Mouse (Mus musculus) gastrocnemius, postnatal 14 days (tissue): ENCODE results near the gene Dcpp2. TPM values are rescaled to one million over a fixed set of nuclear protein-coding genes. Genes with fewer than 3 reads are reported as not detected.
"Not testable (repeated sequence)": the region's sequence is repeated elsewhere in the genome, so short reads cannot be mapped to it uniquely, and the experiment has no call there.

ENCODE experiments used
- DNase-seq: peaks from one replicate; pipeline ENCODE4 v3.0.0; 2021; ENCODE audit warnings: mixed read lengths
- intact Hi-C: fragments of 180-260 bp; cut with DNase I; formaldehyde crosslinking; loops from one replicate; pipeline ENCODE4 v1.15.1; 2025; ENCODE audit warnings: low total_unique reads
- long read RNA-seq, 2 experiments: library from polyadenylated mRNA; stranded (forward); transcript quantifications; one replicate each; pipeline ENCODE4 v2.0.0; 2021
- total RNA-seq, 2 experiments: library from RNA; stranded (reverse); gene quantifications; 2 replicates each; pipeline ENCODE4 v1.2.3; 2021

The Dcpp2 gene
- total RNA-seq: not detected
- long read RNA-seq, experiment 1: 0 reads
- long read RNA-seq, experiment 2: 0 reads

- DNase-seq, intact Hi-C loops: not testable (repeated sequence)
Observed at GRCm38 (mm10) chr17:23880576-23880975, at the start of gene Dcpp2, which contains the start of gene Dcpp1. Gene Dcpp2, plus strand, starts transcription at chr17:23880880. Gene Dcpp1, plus strand, starts transcription at chr17:23880876.

- intact Hi-C loops: no loop called here
- DNase-seq: no peak
Observed at GRCm38 (mm10) chr17:23831201-23831600, 49.5 kb upstream of the Dcpp2 start.

GRCm38 (mm10) chr17:23836006-23836575, 44.6 kb upstream of the Dcpp2 start, which contains the start of gene Prss33:
Gene Prss33, minus strand, starts transcription at chr17:23836056.
- intact Hi-C loops: no loop called here
- DNase-seq: no peak

- intact Hi-C loops: loop anchor here (5.0 kb wide), 1 partner anchor 64 kb away; no protein-coding TSS in a partner anchor
- no peak for DNase-seq
Observed at GRCm38 (mm10) chr17:23841145-23841544, 39.5 kb upstream of the Dcpp2 start.

GRCm38 (mm10) chr17:23843141-23843811, 37.4 kb upstream of the Dcpp2 start:
- DNase-seq: no peak
- intact Hi-C loops: loop anchor here (5.0 kb wide), 1 partner anchor 66 kb away; no protein-coding TSS in a partner anchor

GRCm38 (mm10) chr17:23843812-23844273, 36.8 kb upstream of the Dcpp2 start, which contains the start of the genes Prss32 and Prss41:
Gene Prss32, plus strand, starts transcription at chr17:23843855.
Gene Prss41, minus strand, starts transcription at chr17:23844172.
- peak; percentile 56 for DNase-seq

GRCm38 (mm10) chr17:23850028-23850427, 30.7 kb upstream of the Dcpp2 start:
- intact Hi-C loops: loop anchor here (5.0 kb wide), 1 partner anchor 112 kb away; no protein-coding TSS in a partner anchor
- DNase-seq: no peak

More at GRCm38 (mm10) chr17:23843812-23844273, 36.8 kb upstream of the Dcpp2 start, which contains the start of the genes Prss32 and Prss41:
- intact Hi-C loops: loop anchor here (5.0 kb wide), 1 partner anchor 67 kb away; no protein-coding TSS in a partner anchor

- intact Hi-C loops: loop anchor here (5.0 kb wide), 1 partner anchor 111 kb away; no protein-coding TSS in a partner anchor
- peak; percentile 50 for DNase-seq
Observed at GRCm38 (mm10) chr17:23850853-23851749, 29.6 kb upstream of the Dcpp2 start.

GRCm38 (mm10) chr17:23853292-23853691, 27.4 kb upstream of the Dcpp2 start:
- peak; percentile 63 for DNase-seq
- intact Hi-C loops: loop anchor here (5.0 kb wide), 1 partner anchor 109 kb away; no protein-coding TSS in a partner anchor

- intact Hi-C loops: loop anchor here (5.0 kb wide), 1 partner anchor 108 kb away; no protein-coding TSS in a partner anchor
- DNase-seq: no peak
Observed at GRCm38 (mm10) chr17:23854229-23854765, 26.4 kb upstream of the Dcpp2 start.

GRCm38 (mm10) chr17:23857193-23857592, 23.5 kb upstream of the Dcpp2 start:
- intact Hi-C loops: no loop called here
- DNase-seq: no peak

- no peak for DNase-seq
- intact Hi-C loops: no loop called here
Observed at GRCm38 (mm10) chr17:23857913-23858312, 22.8 kb upstream of the Dcpp2 start.

GRCm38 (mm10) chr17:23862926-23863325, 17.8 kb upstream of the Dcpp2 start:
- no peak for DNase-seq
- intact Hi-C loops: no loop called here

GRCm38 (mm10) chr17:23867756-23868155, 12.9 kb upstream of the Dcpp2 start, which contains the start of gene Prss21:
Gene Prss21, plus strand, starts transcription at chr17:23868056.
- intact Hi-C loops: no loop called here
- DNase-seq: no peak

- intact Hi-C loops: no loop called here
- no peak for DNase-seq
Observed at GRCm38 (mm10) chr17:23868513-23868912, 12.2 kb upstream of the Dcpp2 start.

GRCm38 (mm10) chr17:23873884-23874856, 6.5 kb upstream of the Dcpp2 start:
- DNase-seq: peak; percentile 59
- intact Hi-C loops: no loop called here

- DNase-seq: no peak
- intact Hi-C loops: loop anchor here (5.0 kb wide), 1 partner anchor 81 kb away; the partner anchor contains the start of gene Sbpl
Observed at GRCm38 (mm10) chr17:23876741-23877140, 3.9 kb upstream of the Dcpp2 start.

- intact Hi-C loops: loop anchor here (5.0 kb wide), 1 partner anchor 80 kb away; the partner anchor contains the start of gene Sbpl
- DNase-seq: no peak
Observed at GRCm38 (mm10) chr17:23877166-23877565, 3.5 kb upstream of the Dcpp2 start.
